Mouse (Mus musculus): ENCODE measurements at regions not wholly inside any gene's neighbourhood (a gene's known extent, or its start where the extent isn't known, plus 50 kb on each side); places are given as distances from the start of the nearest gene placed in this dataset.

DNA sequence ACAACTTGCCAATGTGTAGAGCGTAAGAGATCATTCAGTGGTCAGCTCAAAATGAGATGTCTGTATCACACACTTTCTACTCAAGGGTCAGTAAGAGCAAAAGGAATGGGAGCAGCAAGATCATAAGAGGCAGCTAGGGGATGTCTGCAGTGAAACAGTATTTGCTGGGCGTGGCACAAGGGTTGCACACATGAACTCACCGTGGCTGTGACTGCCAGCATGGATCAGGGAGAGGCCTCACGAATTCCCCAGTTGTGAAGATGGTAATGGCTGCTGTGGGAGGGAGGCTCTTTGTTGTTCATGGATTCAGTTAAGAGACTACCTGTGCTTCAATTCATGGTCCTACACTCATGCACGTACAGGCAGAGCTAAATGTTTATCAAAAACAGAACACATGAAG is 91.5 kb upstream of the Cdkn2b start:
- Histone ChIP-seq H3K9me3 (ENCODE audit: low read length) (no peaks in the 10 kb centered on the region), H3K4me1 (ENCODE audit: insufficient read depth, low read depth, low read length) (no peaks in the 10 kb centered on the region), H3K9ac (replicated peaks; ENCODE audit: low read depth) (no peak overlapping the region), H3K27ac (ENCODE audit: low read length) (no peak overlapping the region), H3K36me3 (ENCODE audit: insufficient read depth, low read length) (no peaks in the 10 kb centered on the region), H3K27me3 (replicated peaks; ENCODE audit: insufficient read depth, low read length) (no peaks in the 10 kb centered on the region), H3K4me2 (replicated peaks; ENCODE audit: low read depth, low read length) (no peak overlapping the region), H3K4me3 (ENCODE audit: low read depth, low read length) (no peak overlapping the region)
- ATAC-seq (peak; percentile 55), DNase-seq (ENCODE audit: low spot score) (no peak)
- TF ChIP-seq CTCF (IDR thresholded peaks at IDR 0.05) (no peak; the same call in 1 of the 2 replicates), EP300 (IDR thresholded peaks at IDR 0.05) (no peak)
- 54% methylated on average over 5 of the region's 5 CpGs for WGBS

DNA sequence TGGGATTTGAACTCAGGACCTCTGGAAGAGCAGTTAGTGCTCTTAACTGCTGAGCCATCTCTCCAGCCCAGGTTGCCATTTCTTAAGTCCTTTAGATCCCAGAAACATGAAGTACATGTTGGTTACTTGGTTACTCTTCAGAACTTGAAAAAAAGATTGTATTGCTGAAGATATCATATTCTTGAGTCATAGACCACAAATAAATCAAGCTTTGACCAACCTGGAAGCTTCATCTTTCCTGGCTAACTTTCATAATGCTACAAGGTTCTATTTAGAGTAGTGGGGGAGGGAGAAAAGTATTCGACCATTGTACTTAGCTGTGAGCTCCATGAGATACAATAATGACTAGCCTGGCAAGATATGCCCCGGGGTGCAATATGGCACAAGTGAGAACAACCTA is 90.9 kb upstream of the Cdkn2b start:
- TF ChIP-seq EP300 (IDR thresholded peaks at IDR 0.05) (no peak), CTCF (IDR thresholded peaks at IDR 0.05) (no peak)
- Histone ChIP-seq H3K9me3 (ENCODE audit: low read length) (no peaks in the 10 kb centered on the region), H3K4me1 (ENCODE audit: insufficient read depth, low read depth, low read length) (no peaks in the 10 kb centered on the region), H3K4me3 (ENCODE audit: low read depth, low read length) (no peak overlapping the region), H3K4me2 (replicated peaks; ENCODE audit: low read depth, low read length) (no peak overlapping the region), H3K36me3 (ENCODE audit: insufficient read depth, low read length) (no peaks in the 10 kb centered on the region), H3K27me3 (replicated peaks; ENCODE audit: insufficient read depth, low read length) (no peaks in the 10 kb centered on the region), H3K9ac (replicated peaks; ENCODE audit: low read depth) (no peak overlapping the region), H3K27ac (ENCODE audit: low read length) (no peak overlapping the region)
- WGBS = 64% methylated on average over 2 of the region's 2 CpGs
- no peak for DNase-seq (ENCODE audit: low spot score)
- no peak for ATAC-seq

DNA sequence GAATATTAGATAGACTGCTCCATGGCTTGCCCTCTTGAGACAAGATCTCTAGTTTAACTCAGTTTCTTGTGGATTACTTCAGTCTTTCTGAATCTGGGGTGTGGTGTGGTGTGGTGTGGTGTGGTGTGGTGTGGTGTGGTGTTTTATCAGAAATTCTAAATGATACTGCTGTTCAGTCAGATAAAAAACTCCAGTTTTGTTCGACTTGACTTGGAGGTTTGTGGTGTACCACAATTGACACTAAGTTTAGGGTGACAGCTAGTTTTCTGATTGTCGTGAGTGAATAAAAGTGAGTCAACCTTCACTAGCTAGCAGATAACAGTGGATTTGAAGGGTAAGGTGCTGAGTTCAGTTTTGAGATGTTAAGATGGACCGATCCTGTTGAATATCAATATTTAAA is 89.5 kb upstream of the Cdkn2b start:
- no peaks in the 10 kb centered on the region for H3K27me3 ChIP-seq (replicated peaks; ENCODE audit: insufficient read depth, low read length)
- H3K9ac ChIP-seq (replicated peaks; ENCODE audit: low read depth) = no peak overlapping the region
- 81% methylated on average over 3 of the region's 3 CpGs for WGBS

DNA sequence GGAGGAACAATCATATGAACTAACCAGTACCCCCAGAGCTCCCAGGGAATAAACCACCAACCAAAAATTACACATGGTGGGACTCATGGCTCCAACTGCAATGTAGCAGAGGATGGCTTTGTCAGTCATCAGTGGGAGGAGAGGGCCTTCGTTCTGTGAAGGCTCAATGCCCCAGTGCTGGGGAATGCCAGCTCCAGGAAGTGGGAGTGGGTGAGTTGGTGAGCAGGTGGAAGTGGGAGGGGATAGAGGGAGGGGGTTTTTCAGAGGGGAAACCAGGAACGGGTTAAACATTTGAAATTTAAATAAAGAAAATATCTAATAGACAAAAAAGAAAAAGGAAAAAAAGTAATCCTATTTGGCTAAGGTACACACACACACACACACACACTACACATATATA is 88.4 kb upstream of the Cdkn2b start:
- Histone ChIP-seq H3K27me3 (replicated peaks; ENCODE audit: insufficient read depth, low read length) (no peaks in the 10 kb centered on the region), H3K9ac (replicated peaks; ENCODE audit: low read depth) (no peak overlapping the region), H3K4me1 (ENCODE audit: insufficient read depth, low read depth, low read length) (no peaks in the 10 kb centered on the region), H3K27ac (ENCODE audit: low read length) (no peak overlapping the region), H3K36me3 (ENCODE audit: insufficient read depth, low read length) (no peaks in the 10 kb centered on the region), H3K4me2 (replicated peaks; ENCODE audit: low read depth, low read length) (no peak overlapping the region), H3K9me3 (ENCODE audit: low read length) (no peaks in the 10 kb centered on the region), H3K4me3 (ENCODE audit: low read depth, low read length) (no peak overlapping the region)
- ATAC-seq = no peak
- no peak for DNase-seq (ENCODE audit: low spot score)
- WGBS = 58% methylated on average over 2 of the region's 2 CpGs
- TF ChIP-seq EP300 (IDR thresholded peaks at IDR 0.05) (no peak), CTCF (IDR thresholded peaks at IDR 0.05) (no peak)

More for the DNA sequence above, 89.5 kb upstream of the Cdkn2b start:
- Histone ChIP-seq H3K36me3 (ENCODE audit: insufficient read depth, low read length) (no peaks in the 10 kb centered on the region), H3K4me2 (replicated peaks; ENCODE audit: low read depth, low read length) (no peak overlapping the region), H3K9me3 (ENCODE audit: low read length) (no peaks in the 10 kb centered on the region), H3K4me3 (ENCODE audit: low read depth, low read length) (no peak overlapping the region), H3K4me1 (ENCODE audit: insufficient read depth, low read depth, low read length) (no peaks in the 10 kb centered on the region), H3K27ac (ENCODE audit: low read length) (no peak overlapping the region)
- ATAC-seq = no peak
- TF ChIP-seq CTCF (IDR thresholded peaks at IDR 0.05) (no peak), EP300 (IDR thresholded peaks at IDR 0.05) (no peak)
- DNase-seq (ENCODE audit: low spot score) = no peak

DNA sequence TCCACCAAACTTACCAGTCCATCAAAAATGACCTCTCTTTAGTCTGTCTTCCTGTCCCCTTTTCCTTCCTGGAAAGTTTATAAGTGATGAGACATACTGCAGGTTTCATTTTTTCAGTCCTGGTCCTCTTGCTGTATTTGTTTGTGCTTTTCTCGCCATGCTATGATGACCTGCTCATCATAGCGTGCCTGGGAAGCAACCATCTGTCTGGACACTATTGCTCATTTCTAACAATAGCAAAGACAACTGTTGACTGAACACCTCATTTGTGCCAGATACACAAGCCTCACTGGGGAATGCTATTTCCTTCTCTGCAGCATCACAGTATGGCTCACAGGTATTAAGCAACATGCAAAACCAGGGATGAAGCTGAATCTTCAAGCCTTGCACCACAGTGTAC is 85.2 kb upstream of the Cdkn2b start:
- no peak for DNase-seq (ENCODE audit: low spot score)
- no peak overlapping the region for H3K27ac ChIP-seq (ENCODE audit: low read length)
- 73% methylated on average over 2 of the region's 2 CpGs for WGBS
- H3K9ac ChIP-seq (replicated peaks; ENCODE audit: low read depth) = no peak overlapping the region
- no peak overlapping the region for H3K4me2 ChIP-seq (replicated peaks; ENCODE audit: low read depth, low read length)
- H3K4me1 ChIP-seq (ENCODE audit: insufficient read depth, low read depth, low read length) = no peaks in the 10 kb centered on the region
- no peak overlapping the region for H3K4me3 ChIP-seq (ENCODE audit: low read depth, low read length)
- H3K36me3 ChIP-seq (ENCODE audit: insufficient read depth, low read length) = no peaks in the 10 kb centered on the region
- ATAC-seq = no peak
- TF ChIP-seq CTCF (IDR thresholded peaks at IDR 0.05) (no peak), EP300 (IDR thresholded peaks at IDR 0.05) (no peak)
- H3K27me3 ChIP-seq (replicated peaks; ENCODE audit: insufficient read depth, low read length) = no peaks in the 10 kb centered on the region
- H3K9me3 ChIP-seq (ENCODE audit: low read length) = no peaks in the 10 kb centered on the region

DNA sequence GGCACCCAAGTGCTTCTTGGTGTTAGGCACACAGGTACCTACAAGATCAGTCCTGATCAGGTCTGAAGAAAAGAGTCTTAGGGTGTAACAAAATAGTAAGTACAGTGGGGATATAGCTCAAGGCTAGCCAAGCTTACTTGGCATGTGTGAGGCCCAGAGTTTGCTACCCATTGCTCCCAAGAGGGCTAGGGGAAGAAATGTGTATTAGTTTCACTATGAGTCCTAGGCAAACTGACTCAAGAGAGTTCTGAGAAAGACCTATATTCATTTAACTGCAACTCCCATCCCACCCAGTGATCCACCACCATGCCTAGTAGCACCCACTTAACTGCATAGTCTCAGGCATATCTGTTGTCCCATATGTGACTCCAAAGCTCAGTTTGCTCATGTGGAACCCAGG is 84.5 kb upstream of the Cdkn2b start:
- DNase-seq (ENCODE audit: low spot score) = no peak
- H3K9me3 ChIP-seq (ENCODE audit: low read length) = no peaks in the 10 kb centered on the region

DNA sequence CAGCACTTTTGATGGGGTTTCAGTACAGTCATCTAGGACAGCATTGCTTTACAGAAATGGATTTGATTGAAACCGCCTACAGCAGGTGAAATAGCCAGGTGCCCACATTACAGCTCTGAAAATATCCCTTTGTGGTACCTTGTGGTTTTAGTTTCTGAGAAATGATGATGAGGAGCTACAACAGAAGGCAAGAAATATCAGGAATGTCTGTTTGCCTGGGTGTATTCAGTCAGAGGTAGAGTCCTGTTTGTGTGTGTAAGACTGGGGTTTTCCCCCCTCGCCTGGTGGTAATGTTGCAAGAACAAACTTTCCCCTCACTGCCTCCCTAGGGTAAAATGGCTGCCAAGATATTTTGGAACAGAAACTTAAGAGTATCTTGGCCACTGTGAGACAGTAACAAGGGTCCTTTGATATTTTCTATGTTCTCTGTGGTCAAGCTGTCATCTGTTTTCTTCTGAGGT is 82.4 kb upstream of the Cdkn2b start:
- TF ChIP-seq EP300 (IDR thresholded peaks at IDR 0.05) = no peak
- no peak for TF ChIP-seq CTCF (IDR thresholded peaks at IDR 0.05)
- no peaks in the 10 kb centered on the region for H3K36me3 ChIP-seq (ENCODE audit: insufficient read depth, low read length)
- H3K27ac ChIP-seq (ENCODE audit: low read length) = no peak overlapping the region
- no peaks in the 10 kb centered on the region for H3K9me3 ChIP-seq (ENCODE audit: low read length)
- H3K4me3 ChIP-seq (ENCODE audit: low read depth, low read length) = no peak overlapping the region
- 74% methylated on average over 2 of the region's 2 CpGs for WGBS
- DNase-seq (ENCODE audit: low spot score) = no peak
- H3K4me2 ChIP-seq (replicated peaks; ENCODE audit: low read depth, low read length) = no peak overlapping the region
- no peaks in the 10 kb centered on the region for H3K27me3 ChIP-seq (replicated peaks; ENCODE audit: insufficient read depth, low read length)
- no peaks in the 10 kb centered on the region for H3K4me1 ChIP-seq (ENCODE audit: insufficient read depth, low read depth, low read length)
- ATAC-seq = no peak
- H3K9ac ChIP-seq (replicated peaks; ENCODE audit: low read depth) = no peak overlapping the region

More for the DNA sequence above, 84.5 kb upstream of the Cdkn2b start:
- Histone ChIP-seq H3K4me2 (replicated peaks; ENCODE audit: low read depth, low read length) (no peak overlapping the region), H3K4me1 (ENCODE audit: insufficient read depth, low read depth, low read length) (no peaks in the 10 kb centered on the region), H3K4me3 (ENCODE audit: low read depth, low read length) (no peak overlapping the region), H3K9ac (replicated peaks; ENCODE audit: low read depth) (no peak overlapping the region), H3K36me3 (ENCODE audit: insufficient read depth, low read length) (no peaks in the 10 kb centered on the region), H3K27me3 (replicated peaks; ENCODE audit: insufficient read depth, low read length) (no peaks in the 10 kb centered on the region), H3K27ac (ENCODE audit: low read length) (no peak overlapping the region)
- no peak for TF ChIP-seq CTCF (IDR thresholded peaks at IDR 0.05)
- no peak for TF ChIP-seq EP300 (IDR thresholded peaks at IDR 0.05)
- no peak for ATAC-seq
